Mouse (Mus musculus): ENCODE results near the gene Lrrn3. TPM values are rescaled to one million over a fixed set of nuclear protein-coding genes. Genes with fewer than 3 reads are reported as not detected.
A peak's percentile ranks its signal among the peaks of the same experiment; 100 is the strongest.

Lrrn3 gene
- 6.0 and 8.4 TPM in 2 replicates for polyA plus RNA-seq (2016; fragmentation: Nextera tagmentation; extraction: Ambion mirVana)

DNA sequence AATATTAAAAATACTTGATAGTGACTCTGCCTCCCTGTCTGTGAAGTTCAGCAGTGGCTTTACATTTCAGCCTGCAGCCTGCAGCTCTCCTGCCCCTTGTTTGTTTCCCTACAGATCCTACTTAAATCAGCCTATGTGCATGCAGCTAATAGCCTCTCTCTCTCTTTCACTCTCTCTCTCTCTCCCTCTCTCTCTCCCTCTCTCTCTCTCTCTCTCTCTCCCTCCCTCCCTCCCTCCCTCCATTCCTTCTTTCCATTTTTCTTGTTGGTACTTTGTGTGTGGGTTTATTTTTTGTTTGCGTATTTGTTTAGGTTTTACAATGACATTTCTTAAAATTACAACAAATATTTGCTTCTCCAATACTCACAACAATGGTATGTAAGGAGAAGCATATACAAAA lies at the start of gene Lrrn3:
Gene Lrrn3 (minus strand): TSS at position 101 of the 400 bp plus-strand sequence.
- no peaks in the 10 kb centered on the region for H3K36me3 ChIP-seq (replicated peaks)
- H3K4me1 ChIP-seq: peaks cover 35% of the 10 kb centered on the region
- no peaks in the 10 kb centered on the region for H3K9me3 ChIP-seq
- H3K27ac ChIP-seq (replicated peaks): peak within 1 kb of the TSS; percentile 81
- WGBS: 91% methylated on average over 1 of the region's 1 CpGs
- no peaks in the 10 kb centered on the region for H3K27me3 ChIP-seq (replicated peaks; ENCODE audit: low read depth, poor library complexity, severe bottlenecking)
- peak within 1 kb of the TSS; percentile 49 for H3K4me3 ChIP-seq
- DNase-seq (ENCODE audit: low spot score): no peak

DNA sequence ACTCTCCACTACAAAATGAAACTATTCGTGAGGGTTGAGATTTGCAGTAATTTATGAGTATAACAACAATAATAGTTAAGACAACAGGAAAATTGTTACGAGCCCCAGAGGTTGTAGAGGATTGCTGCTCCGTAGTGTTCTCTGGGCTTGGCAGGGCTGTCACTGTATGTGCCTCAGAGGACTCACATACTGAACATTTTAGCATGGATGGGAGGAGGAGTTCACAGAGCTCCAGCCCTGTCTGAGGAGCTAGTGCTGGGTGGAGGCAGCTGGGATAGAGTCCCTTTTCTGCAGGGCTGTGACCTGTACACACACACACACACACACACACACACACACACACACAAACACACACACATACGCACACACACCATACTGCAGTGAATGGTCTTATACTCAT lies 42.2 kb upstream of the Lrrn3 start:
- H3K4me3 ChIP-seq: no peak overlapping the region
- no peaks in the 10 kb centered on the region for H3K4me1 ChIP-seq
- H3K27ac ChIP-seq (replicated peaks): no peak overlapping the region
- no peaks in the 10 kb centered on the region for H3K9me3 ChIP-seq
- WGBS: 86% methylated on average over 4 of the region's 4 CpGs
- no peaks in the 10 kb centered on the region for H3K27me3 ChIP-seq (replicated peaks; ENCODE audit: low read depth, poor library complexity, severe bottlenecking)
- DNase-seq (ENCODE audit: low spot score): no peak
- no peaks in the 10 kb centered on the region for H3K36me3 ChIP-seq (replicated peaks)

DNA sequence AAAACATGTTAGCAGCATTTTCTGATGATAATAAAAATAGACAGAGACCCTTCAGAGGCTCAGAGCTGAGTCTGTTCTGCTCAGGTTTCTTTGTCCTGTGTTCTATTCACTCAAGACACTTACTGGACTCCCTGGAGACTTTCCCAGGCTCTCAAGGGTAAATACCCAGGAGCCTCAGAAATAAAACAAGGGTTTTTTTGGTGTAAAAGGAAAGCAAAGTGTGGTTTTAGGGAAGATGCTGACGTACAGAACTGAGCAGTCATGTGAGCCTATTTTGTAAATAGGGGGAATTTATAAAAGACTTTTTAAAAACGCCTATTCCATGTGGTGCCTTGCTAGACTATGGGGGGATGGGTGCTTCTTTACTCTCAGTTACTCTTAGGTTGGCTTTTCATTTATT lies 40.5 kb upstream of the Lrrn3 start:
- WGBS: 53% methylated on average over 2 of the region's 2 CpGs
- Histone ChIP-seq H3K4me1 (no peaks in the 10 kb centered on the region), H3K36me3 (replicated peaks) (no peaks in the 10 kb centered on the region), H3K27me3 (replicated peaks; ENCODE audit: low read depth, poor library complexity, severe bottlenecking) (no peaks in the 10 kb centered on the region), H3K27ac (replicated peaks) (no peak overlapping the region), H3K9me3 (no peaks in the 10 kb centered on the region), H3K4me3 (no peak overlapping the region)
- no peak for DNase-seq (ENCODE audit: low spot score)

DNA sequence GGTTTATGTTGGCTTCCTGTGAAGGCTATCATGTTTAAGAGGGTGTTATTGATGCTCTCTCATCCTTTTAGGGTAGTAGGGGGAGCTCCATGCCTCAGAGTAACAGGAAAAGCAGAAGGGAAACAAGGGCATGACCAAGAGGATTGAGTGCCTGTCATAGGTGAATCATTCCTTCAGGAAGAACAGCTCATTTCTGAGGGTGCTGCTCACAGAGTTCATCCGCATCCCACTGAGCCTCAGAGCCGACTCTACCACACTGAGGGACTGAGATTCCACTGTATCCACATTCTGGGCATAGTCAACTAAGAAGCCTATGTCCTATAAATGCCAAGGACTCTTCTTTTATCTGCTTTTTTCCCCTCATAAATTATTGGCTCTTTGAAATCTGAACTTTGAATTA lies 35.4 kb upstream of the Lrrn3 start:
- Histone ChIP-seq H3K27me3 (replicated peaks; ENCODE audit: low read depth, poor library complexity, severe bottlenecking) (no peaks in the 10 kb centered on the region), H3K27ac (replicated peaks) (no peak overlapping the region), H3K4me3 (no peak overlapping the region), H3K9me3 (no peaks in the 10 kb centered on the region), H3K4me1 (no peaks in the 10 kb centered on the region), H3K36me3 (replicated peaks) (no peaks in the 10 kb centered on the region)
- 82% methylated on average over 2 of the region's 2 CpGs for WGBS
- no peak for DNase-seq (ENCODE audit: low spot score)

DNA sequence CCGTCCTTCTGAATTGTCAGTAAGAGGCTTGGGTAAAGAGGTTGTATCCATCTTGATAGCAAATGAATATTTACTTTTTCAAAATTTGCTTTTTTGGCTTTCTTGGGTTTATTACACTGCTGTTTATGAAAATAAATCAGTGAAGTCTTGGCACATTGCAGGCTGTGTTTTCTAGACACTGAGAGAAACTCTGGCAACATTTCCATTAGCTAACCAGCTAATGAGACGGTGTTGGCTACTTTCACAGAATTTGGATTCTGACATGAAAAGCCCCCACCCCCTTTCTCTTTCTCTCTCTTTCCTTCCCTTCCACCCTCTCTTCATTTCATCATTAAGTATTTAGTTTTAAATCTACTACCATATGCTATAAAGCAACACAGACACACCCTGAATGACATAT lies 34.1 kb upstream of the Lrrn3 start:
- no peak overlapping the region for H3K4me3 ChIP-seq
- no peaks in the 10 kb centered on the region for H3K36me3 ChIP-seq (replicated peaks)
- H3K27ac ChIP-seq (replicated peaks): no peak overlapping the region
- no peaks in the 10 kb centered on the region for H3K4me1 ChIP-seq
- no peaks in the 10 kb centered on the region for H3K9me3 ChIP-seq
- no peak for DNase-seq (ENCODE audit: low spot score)
- 89% methylated on average over 2 of the region's 2 CpGs for WGBS
- no peaks in the 10 kb centered on the region for H3K27me3 ChIP-seq (replicated peaks; ENCODE audit: low read depth, poor library complexity, severe bottlenecking)

DNA sequence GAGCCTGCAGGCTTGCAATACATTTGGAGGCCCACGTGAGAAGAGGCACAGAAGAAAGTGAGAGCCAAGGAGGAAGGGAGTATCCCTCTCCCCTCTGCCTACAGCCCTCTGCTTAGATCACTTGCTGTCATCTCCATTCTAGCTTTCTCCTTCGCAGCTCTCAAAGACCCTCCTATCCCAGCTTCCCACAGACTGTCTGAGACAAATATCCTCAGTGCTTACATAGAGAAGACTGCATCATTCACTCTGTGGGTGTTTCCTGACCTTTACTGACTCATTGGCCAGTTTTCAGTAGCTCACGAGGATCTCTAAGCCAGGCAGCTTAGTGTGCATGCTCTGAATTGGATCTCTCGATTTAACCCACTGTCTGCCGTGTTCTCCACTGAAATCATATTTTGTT lies 32.7 kb upstream of the Lrrn3 start:
- H3K4me1 ChIP-seq: no peaks in the 10 kb centered on the region
- H3K27me3 ChIP-seq (replicated peaks; ENCODE audit: low read depth, poor library complexity, severe bottlenecking): no peaks in the 10 kb centered on the region
- DNase-seq (ENCODE audit: low spot score): no peak
- no peak overlapping the region for H3K4me3 ChIP-seq
- WGBS: 60% methylated on average over 5 of the region's 5 CpGs
- no peaks in the 10 kb centered on the region for H3K9me3 ChIP-seq
- H3K36me3 ChIP-seq (replicated peaks): no peaks in the 10 kb centered on the region
- H3K27ac ChIP-seq (replicated peaks): no peak overlapping the region

DNA sequence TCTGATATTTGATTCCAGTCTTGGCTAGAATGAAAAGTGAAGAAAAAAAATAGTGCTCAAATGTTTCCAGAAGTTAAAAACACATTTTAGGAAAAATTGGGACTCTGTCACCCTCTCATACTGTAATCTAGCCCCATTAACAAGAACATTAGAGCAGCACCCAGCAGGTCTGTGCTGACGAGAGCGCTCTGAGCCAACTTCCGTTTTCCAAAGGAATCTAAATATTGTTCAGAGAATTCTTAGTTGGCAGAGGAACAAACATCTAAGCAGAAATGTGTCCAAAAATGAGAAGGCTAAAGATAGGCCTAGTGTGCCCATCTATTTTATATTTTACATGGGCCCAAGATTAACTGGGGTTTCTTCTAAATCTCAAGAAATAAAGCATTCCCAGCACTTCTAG lies 24.4 kb upstream of the Lrrn3 start:
- DNase-seq (ENCODE audit: low spot score): no peak
- Histone ChIP-seq H3K27me3 (replicated peaks; ENCODE audit: low read depth, poor library complexity, severe bottlenecking) (no peaks in the 10 kb centered on the region), H3K4me1 (no peaks in the 10 kb centered on the region), H3K4me3 (no peak overlapping the region), H3K9me3 (no peaks in the 10 kb centered on the region), H3K36me3 (replicated peaks) (no peaks in the 10 kb centered on the region), H3K27ac (replicated peaks) (no peak overlapping the region)
- 88% methylated on average over 3 of the region's 3 CpGs for WGBS

DNA sequence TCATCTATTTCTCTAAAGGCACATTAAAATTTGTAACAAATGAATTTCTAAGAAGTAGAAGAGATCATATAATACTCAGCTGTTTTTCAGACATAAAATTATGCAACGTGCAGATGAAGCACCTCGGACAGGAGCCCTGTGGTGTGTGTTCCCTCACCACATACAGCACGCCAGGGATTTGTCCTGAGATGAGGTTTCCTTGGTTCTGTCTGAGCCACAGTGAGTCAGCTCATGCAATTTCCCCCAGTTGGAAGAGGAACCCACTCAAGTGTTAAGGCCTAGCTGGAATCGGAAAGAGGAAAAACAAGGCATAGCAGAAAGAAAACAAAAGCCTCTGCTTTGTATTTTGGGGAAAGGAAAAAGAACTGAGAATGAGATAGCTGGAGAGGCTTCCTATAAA lies 22.4 kb upstream of the Lrrn3 start:
- H3K36me3 ChIP-seq (replicated peaks): no peaks in the 10 kb centered on the region
- 92% methylated on average over 4 of the region's 4 CpGs for WGBS
- no peak for DNase-seq (ENCODE audit: low spot score)
- H3K4me3 ChIP-seq: no peak overlapping the region
- no peaks in the 10 kb centered on the region for H3K27me3 ChIP-seq (replicated peaks; ENCODE audit: low read depth, poor library complexity, severe bottlenecking)
- no peak overlapping the region for H3K27ac ChIP-seq (replicated peaks)
- no peaks in the 10 kb centered on the region for H3K4me1 ChIP-seq
- no peaks in the 10 kb centered on the region for H3K9me3 ChIP-seq

DNA sequence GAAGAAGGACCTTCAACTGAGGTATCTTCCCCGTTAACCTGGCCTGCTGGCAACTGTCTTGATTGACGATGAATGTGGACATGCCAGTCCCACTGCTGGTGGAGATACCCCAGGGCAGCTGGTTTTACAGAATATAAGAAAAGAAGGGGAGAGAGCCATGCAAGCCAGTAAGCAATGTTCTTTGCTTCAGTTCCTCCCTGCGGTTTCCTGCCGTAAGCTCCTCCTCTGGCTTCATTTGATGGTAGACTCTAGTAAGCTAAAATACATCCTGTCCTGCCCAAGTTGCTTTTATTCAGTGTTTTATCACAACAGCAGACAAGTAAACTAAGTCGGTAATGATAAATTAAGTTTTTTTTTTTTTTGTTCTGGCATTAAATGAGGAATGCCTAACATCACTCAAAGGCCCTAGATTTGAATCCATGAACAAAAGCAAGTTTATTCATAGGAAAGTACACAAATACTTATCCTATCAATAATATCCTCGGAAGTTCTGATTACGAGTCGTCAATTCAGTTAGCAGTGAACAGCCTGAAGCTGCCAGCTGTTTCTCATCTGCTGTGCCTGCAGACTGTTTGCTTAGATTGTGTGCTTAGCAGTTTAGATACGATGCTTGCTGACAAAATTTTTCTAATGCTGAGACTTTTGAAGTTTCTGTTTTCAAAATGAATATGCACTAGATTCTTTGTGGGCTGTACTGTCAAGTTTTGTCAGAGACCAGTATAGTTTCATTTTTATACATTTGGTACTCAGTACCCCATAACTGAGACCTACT lies 14.0 kb upstream of the Lrrn3 start:
- Histone ChIP-seq H3K27ac (replicated peaks) (no peak overlapping the region), H3K4me1 (peaks cover 7% of the 10 kb centered on the region; the same call in 1 of the 2 replicates), H3K36me3 (replicated peaks) (no peaks in the 10 kb centered on the region), H3K4me3 (no peak overlapping the region), H3K27me3 (replicated peaks; ENCODE audit: low read depth, poor library complexity, severe bottlenecking) (no peaks in the 10 kb centered on the region), H3K9me3 (no peaks in the 10 kb centered on the region)
- 60% methylated on average over 9 of the region's 9 CpGs for WGBS
- DNase-seq (ENCODE audit: low spot score): no peak

DNA sequence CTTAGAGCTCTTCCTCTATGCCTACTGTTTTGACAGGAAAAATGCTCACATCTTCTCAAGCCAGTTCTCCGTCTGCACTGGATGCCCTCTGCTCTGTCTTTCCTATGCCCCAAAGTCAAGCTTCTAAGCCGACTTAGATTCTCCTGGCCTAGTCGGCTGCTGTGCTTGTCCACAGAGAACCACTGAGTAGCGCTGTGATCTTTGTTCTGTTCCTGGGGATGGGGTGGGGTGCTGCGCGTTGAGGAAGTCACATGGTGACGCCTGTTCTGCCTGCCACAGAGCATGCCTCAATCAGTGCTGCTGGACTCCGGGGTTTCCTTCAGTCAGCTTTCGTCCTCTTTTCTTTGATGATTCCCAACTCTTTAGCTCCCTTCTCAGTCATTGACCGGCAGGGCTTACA lies 8.4 kb upstream of the Lrrn3 start:
- Histone ChIP-seq H3K4me1 (peaks cover 6% of the 10 kb centered on the region; the same call in 1 of the 2 replicates), H3K27me3 (replicated peaks; ENCODE audit: low read depth, poor library complexity, severe bottlenecking) (no peaks in the 10 kb centered on the region), H3K27ac (replicated peaks) (no peak overlapping the region), H3K36me3 (replicated peaks) (no peaks in the 10 kb centered on the region), H3K9me3 (no peaks in the 10 kb centered on the region), H3K4me3 (no peak overlapping the region)
- WGBS: 41% methylated on average over 10 of the region's 10 CpGs
- DNase-seq (ENCODE audit: low spot score): peak; percentile 40

DNA sequence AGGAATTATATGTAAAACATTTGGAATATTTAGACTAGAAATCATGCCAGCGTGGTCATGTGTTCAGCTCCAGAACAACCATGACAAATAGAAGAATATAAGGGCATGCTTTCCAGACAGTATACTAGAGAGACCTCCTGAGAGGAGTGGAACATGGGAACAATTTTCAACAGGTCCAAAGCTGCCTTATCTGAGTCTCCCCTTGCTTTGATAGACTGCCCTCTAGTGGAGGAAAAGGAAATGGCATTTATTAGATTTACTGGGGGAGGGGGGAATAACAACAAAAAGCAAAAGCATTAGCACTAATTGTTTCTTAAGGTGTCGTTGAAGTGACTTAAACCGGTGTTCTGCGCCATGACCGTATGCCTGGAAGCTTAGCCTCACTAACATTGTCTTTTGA lies 774 bp upstream of the Lrrn3 start:
- H3K9me3 ChIP-seq: no peaks in the 10 kb centered on the region
- H3K27me3 ChIP-seq (replicated peaks; ENCODE audit: low read depth, poor library complexity, severe bottlenecking): no peaks in the 10 kb centered on the region
- no peak overlapping the region for H3K4me3 ChIP-seq
- 32% methylated on average over 5 of the region's 5 CpGs for WGBS
- DNase-seq (ENCODE audit: low spot score): no peak
- no peaks in the 10 kb centered on the region for H3K36me3 ChIP-seq (replicated peaks)
- H3K27ac ChIP-seq (replicated peaks): no peak overlapping the region
- H3K4me1 ChIP-seq: peaks cover 35% of the 10 kb centered on the region

DNA sequence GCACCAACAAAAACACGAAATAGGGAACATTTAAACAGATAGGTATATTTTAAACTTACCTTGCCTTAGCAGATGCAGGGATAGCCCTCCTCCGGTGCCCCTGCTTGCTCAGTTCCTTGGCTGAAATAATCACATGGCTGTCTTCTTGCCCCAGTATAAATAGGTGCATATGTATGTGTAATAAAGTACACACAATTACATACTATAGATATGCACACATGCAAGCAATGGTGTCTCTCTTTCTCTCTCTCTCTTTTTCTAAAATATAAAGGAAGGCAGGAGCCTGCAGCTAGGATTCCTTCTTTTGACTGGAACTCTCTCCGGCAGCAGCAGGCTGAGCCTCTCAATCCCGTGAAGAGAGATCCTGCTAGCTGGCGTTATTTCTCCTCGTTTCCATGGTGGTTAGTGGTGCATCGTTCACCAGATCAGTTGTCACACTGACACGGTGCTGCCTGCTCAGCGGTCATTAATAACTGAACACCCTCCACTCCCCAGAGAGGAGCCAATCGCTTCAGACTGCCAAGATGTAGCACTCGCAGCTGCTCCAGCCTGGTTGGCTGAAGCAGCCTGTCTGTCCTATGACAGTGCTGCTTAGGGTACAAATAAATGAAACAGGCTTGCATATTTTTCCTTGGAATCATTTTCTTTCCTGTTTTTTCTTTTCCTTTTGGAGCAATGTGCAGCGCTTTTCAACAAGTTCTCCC lies 567 bp downstream of the Lrrn3 start:
- peaks cover 35% of the 10 kb centered on the region for H3K4me1 ChIP-seq
- peak overlapping the region; percentile 49 for H3K4me3 ChIP-seq
- H3K27ac ChIP-seq (replicated peaks): peak overlapping the region; percentile 81
- H3K36me3 ChIP-seq (replicated peaks): no peaks in the 10 kb centered on the region
- 26% methylated on average over 12 of the region's 12 CpGs for WGBS
- H3K9me3 ChIP-seq: no peaks in the 10 kb centered on the region
- DNase-seq (ENCODE audit: low spot score): peak; percentile 33
- H3K27me3 ChIP-seq (replicated peaks; ENCODE audit: low read depth, poor library complexity, severe bottlenecking): no peaks in the 10 kb centered on the region

All from embryonic facial prominence, embryonic 10.5 days (tissue).